Mouse (Mus musculus): ENCODE measurements around the gene Ror2.

Gene Ror2

GRCm38 (mm10) chr13:53275778-53276177 lies 10.1 kb downstream of the Ror2 start:
- in situ Hi-C loops (cut with MboI; ENCODE audit: low sequenced_read_pairs), result no loop called here

- in situ Hi-C loops (cut with MboI; ENCODE audit: low sequenced_read_pairs), result no loop called here
Measured at GRCm38 (mm10) chr13:53274771-53275170, 11.2 kb downstream of the Ror2 start.

- in situ Hi-C loops (cut with MboI; ENCODE audit: low sequenced_read_pairs), result no loop called here
Measured at GRCm38 (mm10) chr13:53271595-53271994, 14.3 kb downstream of the Ror2 start.

GRCm38 (mm10) chr13:53270549-53270948 lies 15.4 kb downstream of the Ror2 start:
- in situ Hi-C loops (cut with MboI; ENCODE audit: low sequenced_read_pairs), result no loop called here

- in situ Hi-C loops (cut with MboI; ENCODE audit: low sequenced_read_pairs), result no loop called here
Measured at GRCm38 (mm10) chr13:53268541-53268940, 17.4 kb downstream of the Ror2 start.

GRCm38 (mm10) chr13:53267849-53268248 lies 18.1 kb downstream of the Ror2 start:
- in situ Hi-C loops (cut with MboI; ENCODE audit: low sequenced_read_pairs), result no loop called here

GRCm38 (mm10) chr13:53267155-53267554 lies 18.8 kb downstream of the Ror2 start:
- in situ Hi-C loops (cut with MboI; ENCODE audit: low sequenced_read_pairs), result no loop called here

GRCm38 (mm10) chr13:53266543-53266951 lies 19.4 kb downstream of the Ror2 start:
- in situ Hi-C loops (cut with MboI; ENCODE audit: low sequenced_read_pairs), result no loop called here

GRCm38 (mm10) chr13:53264896-53265295 lies 21.0 kb downstream of the Ror2 start:
- in situ Hi-C loops (cut with MboI; ENCODE audit: low sequenced_read_pairs), result no loop called here

- in situ Hi-C loops (cut with MboI; ENCODE audit: low sequenced_read_pairs), result no loop called here
Measured at GRCm38 (mm10) chr13:53262509-53263250, 23.2 kb downstream of the Ror2 start.

- in situ Hi-C loops (cut with MboI; ENCODE audit: low sequenced_read_pairs), result no loop called here
Measured at GRCm38 (mm10) chr13:53261106-53261771, 24.7 kb downstream of the Ror2 start.

GRCm38 (mm10) chr13:53258943-53259342 lies 27.0 kb downstream of the Ror2 start:
- in situ Hi-C loops (cut with MboI; ENCODE audit: low sequenced_read_pairs), result no loop called here

- in situ Hi-C loops (cut with MboI; ENCODE audit: low sequenced_read_pairs), result no loop called here
Measured at GRCm38 (mm10) chr13:53258497-53258896, 27.4 kb downstream of the Ror2 start.

- in situ Hi-C loops (cut with MboI; ENCODE audit: low sequenced_read_pairs), result no loop called here
Measured at GRCm38 (mm10) chr13:53253255-53253654, 32.7 kb downstream of the Ror2 start.

- in situ Hi-C loops (cut with MboI; ENCODE audit: low sequenced_read_pairs), result no loop called here
Measured at GRCm38 (mm10) chr13:53248586-53249401, 37.1 kb downstream of the Ror2 start.

GRCm38 (mm10) chr13:53248080-53248479 lies 37.8 kb downstream of the Ror2 start:
- in situ Hi-C loops (cut with MboI; ENCODE audit: low sequenced_read_pairs), result no loop called here

- in situ Hi-C loops (cut with MboI; ENCODE audit: low sequenced_read_pairs), result no loop called here
Measured at GRCm38 (mm10) chr13:53247175-53247574, 38.7 kb downstream of the Ror2 start.

- in situ Hi-C loops (cut with MboI; ENCODE audit: low sequenced_read_pairs), result no loop called here
Measured at GRCm38 (mm10) chr13:53244151-53244550, 41.8 kb downstream of the Ror2 start.

- in situ Hi-C loops (cut with MboI; ENCODE audit: low sequenced_read_pairs), result no loop called here
Measured at GRCm38 (mm10) chr13:53237455-53237854, 48.5 kb downstream of the Ror2 start.

GRCm38 (mm10) chr13:53236434-53237401 lies 49.2 kb downstream of the Ror2 start:
- in situ Hi-C loops (cut with MboI; ENCODE audit: low sequenced_read_pairs), result no loop called here
